Mouse (Mus musculus) CH12.LX (cell line): ENCODE results near the gene Bag2. TPM values are rescaled to one million over a fixed set of nuclear protein-coding genes. Genes with fewer than 3 reads are reported as not detected.

Experiments used
- DNase-seq: peaks from one replicate; pipeline ENCODE4 v3.0.0-alpha.2; 2013; ENCODE audit errors: extremely low read depth
- H3K27ac ChIP-seq: 2 replicates; pipeline ENCODE4 v1.5.1; 2012; ENCODE audit warnings: low read depth, mild to moderate bottlenecking, control low read depth, moderate library complexity; ENCODE audit not compliant: insufficient read depth
- H3K27me3 ChIP-seq: replicated peaks from 2 replicates; pipeline ENCODE3; 2012; ENCODE audit warnings: inconsistent platforms
- H3K36me3 ChIP-seq, 2 experiments: replicated peaks in 1 of 2; 2 replicates each; pipeline versions ENCODE3 to v1.6.1; 2012; ENCODE audit warnings: inconsistent platforms in 1 of 2, low read length in 1 of 2, mild to moderate bottlenecking in 1 of 2, mixed read lengths in 1 of 2, moderate library complexity in 1 of 2; ENCODE audit not compliant: control insufficient read depth in 1 of 2, insufficient read depth in 1 of 2
- H3K4me1 ChIP-seq, 2 experiments: 2 replicates each; pipeline ENCODE4 v1.6.1; 2012; ENCODE audit warnings: inconsistent platforms in 1 of 2, moderate library complexity in 1 of 2; ENCODE audit not compliant: insufficient read depth in 2 of 2, control insufficient read depth in 1 of 2
- H3K4me2 ChIP-seq: 2 replicates; pipeline ENCODE4 v1.6.1; 2012; ENCODE audit warnings: low read depth, mild to moderate bottlenecking, control low read depth; ENCODE audit not compliant: poor library complexity, insufficient read depth, severe bottlenecking
- H3K4me3 ChIP-seq, 3 experiments: fragments of 150-350 bp in 1 of 3; sonication (generic) in 1 of 3; replicated peaks in 1 of 3; 2 replicates each; pipeline versions ENCODE3 to v1.5.1; 2011 to 2012; ENCODE audit warnings: low read depth in 2 of 3, low read length in 2 of 3, mild to moderate bottlenecking in 2 of 3, moderate library complexity in 2 of 3, control low read depth in 1 of 3, improper control_type of control experiment in 1 of 3, inconsistent platforms in 1 of 3, mixed read lengths in 1 of 3; ENCODE audit not compliant: poor library complexity in 1 of 3
- H3K79me2 ChIP-seq: replicated peaks from 2 replicates; pipeline ENCODE4 v1.6.1; 2012; ENCODE audit warnings: mild to moderate bottlenecking, moderate library complexity; ENCODE audit not compliant: control insufficient read depth, poor library complexity, insufficient read depth, severe bottlenecking; ENCODE audit errors: extremely low read depth
- H3K9ac ChIP-seq: 2 replicates; pipeline ENCODE4 v1.6.1; 2012; ENCODE audit warnings: low read depth, mild to moderate bottlenecking, control low read depth, moderate library complexity; ENCODE audit not compliant: insufficient read depth
- H3K9me3 ChIP-seq: replicated peaks from 2 replicates; pipeline ENCODE3; 2012; ENCODE audit warnings: low read length, inconsistent platforms, mixed read lengths
- CHD1 ChIP-seq: IDR thresholded peaks from 2 replicates; pipeline ENCODE4 v1.6.1; 2012; ENCODE audit warnings: low read depth, low read length, improper control_type of control experiment, inconsistent platforms
- CHD2 ChIP-seq: IDR thresholded peaks from 2 replicates; pipeline ENCODE4 v1.6.1; 2011; ENCODE audit warnings: low read length, improper control_type of control experiment
- CTCF ChIP-seq, 2 experiments: IDR thresholded peaks in 1 of 2; conservative IDR thresholded peaks in 1 of 2; 2 replicates each; pipeline ENCODE4 v1.5.1; 2011 to 2012; ENCODE audit warnings: low read depth in 2 of 2, low read length in 2 of 2, improper control_type of control experiment in 1 of 2, inconsistent platforms in 1 of 2, mild to moderate bottlenecking in 1 of 2, moderate library complexity in 1 of 2
- E2F4 ChIP-seq: IDR thresholded peaks from 2 replicates; pipeline ENCODE4 v1.6.1; 2011; ENCODE audit warnings: low read depth, low read length, improper control_type of control experiment; ENCODE audit not compliant: insufficient replicate concordance
- ETS1 ChIP-seq: conservative IDR thresholded peaks from 2 replicates; pipeline ENCODE4 v1.6.1; 2012; ENCODE audit warnings: low read depth, mild to moderate bottlenecking, inconsistent platforms, low read length, improper control_type of control experiment, moderate library complexity
- GABPA ChIP-seq: IDR thresholded peaks from 2 replicates; pipeline ENCODE4 v1.6.1; 2012; ENCODE audit warnings: low read depth, low read length, improper control_type of control experiment, inconsistent platforms; ENCODE audit not compliant: insufficient replicate concordance
- HCFC1 ChIP-seq: IDR thresholded peaks from 2 replicates; pipeline ENCODE4 v1.6.1; 2012; ENCODE audit warnings: low read depth, mild to moderate bottlenecking, inconsistent platforms, low read length, improper control_type of control experiment
- IRF4 ChIP-seq: IDR thresholded peaks from 2 replicates; pipeline ENCODE4 v1.6.1; 2014; ENCODE audit warnings: low read depth, mild to moderate bottlenecking, inconsistent platforms, low read length, improper control_type of control experiment
- JUN ChIP-seq: IDR thresholded peaks from 2 replicates; pipeline ENCODE4 v1.6.1; 2011; ENCODE audit warnings: low read depth, mild to moderate bottlenecking, low read length, improper control_type of control experiment, moderate library complexity; ENCODE audit not compliant: insufficient read depth
- MAX ChIP-seq: IDR thresholded peaks from 2 replicates; pipeline ENCODE4 v1.6.1; 2011; ENCODE audit warnings: low read length, improper control_type of control experiment
- MAZ ChIP-seq: IDR thresholded peaks from 2 replicates; pipeline ENCODE4 v1.6.1; 2012; ENCODE audit warnings: low read depth, mild to moderate bottlenecking, inconsistent platforms, low read length, improper control_type of control experiment, moderate library complexity
- NELFE ChIP-seq: IDR thresholded peaks from 2 replicates; pipeline ENCODE4 v1.6.1; 2011; ENCODE audit warnings: low read depth, low read length, improper control_type of control experiment
- NRF1 ChIP-seq: IDR thresholded peaks from 2 replicates; pipeline ENCODE4 v1.6.1; 2014; ENCODE audit warnings: low read depth, mild to moderate bottlenecking, inconsistent platforms, low read length, improper control_type of control experiment, moderate library complexity
- PAX5 ChIP-seq: IDR thresholded peaks from 2 replicates; pipeline ENCODE4 v1.6.1; 2012; ENCODE audit warnings: low read length, inconsistent platforms, mixed read lengths
- RAD21 ChIP-seq: IDR thresholded peaks from 2 replicates; pipeline ENCODE4 v1.6.1; 2011; ENCODE audit warnings: low read depth, mild to moderate bottlenecking, low read length, improper control_type of control experiment, moderate library complexity
- SIN3A ChIP-seq: IDR thresholded peaks from 2 replicates; pipeline ENCODE4 v1.6.1; 2012; ENCODE audit warnings: low read length, improper control_type of control experiment, inconsistent platforms
- SMC3 ChIP-seq: IDR thresholded peaks from 2 replicates; pipeline ENCODE4 v1.6.1; 2011; ENCODE audit warnings: low read depth, low read length, improper control_type of control experiment
- TCF12 ChIP-seq: IDR thresholded peaks from 2 replicates; pipeline ENCODE4 v1.6.1; 2014; ENCODE audit warnings: low read depth, mild to moderate bottlenecking, inconsistent platforms, low read length, improper control_type of control experiment
- ZMIZ1 ChIP-seq: IDR thresholded peaks from 2 replicates; pipeline ENCODE4 v1.6.1; 2012; ENCODE audit warnings: low read depth, mild to moderate bottlenecking, inconsistent platforms, low read length, improper control_type of control experiment
- ZNF384 ChIP-seq: IDR thresholded peaks from 2 replicates; pipeline ENCODE4 v1.6.1; 2012; ENCODE audit warnings: low read depth, low read length, improper control_type of control experiment, inconsistent platforms
- dilution Hi-C: fragments of 300-500 bp; cut with MboI; formaldehyde crosslinking; loops from 2 replicates; pipeline ENCODE4 v1.14.3; 2020; ENCODE audit warnings: low sequenced_read_pairs; ENCODE audit not compliant: extremely low pct_unique_long_range_greater_than_20kb, extremely low pct_ligation_motif_present
- in situ Hi-C: fragments of 300-500 bp; cut with MboI; formaldehyde crosslinking; loops from 3 replicates; pipeline ENCODE4 v1.14.3; 2019; ENCODE audit warnings: low sequenced_read_pairs, low pct_ligation_motif_present, low pct_unique_long_range_greater_than_20kb, mixed read lengths
- polyA plus RNA-seq: library from polyadenylated mRNA; unstranded; fragments of >175 nt; gene quantifications from 2 replicates; pipeline ENCODE4 v1.2.1, GENCODE M21; 2012; ENCODE audit warnings: low read depth; ENCODE audit not compliant: insufficient read length
- total RNA-seq, 2 experiments: library from RNA; depleted of rRNA; stranded (reverse); fragments of 300-350 nt in 1 of 2; fragments of >200 nt in 1 of 2; gene quantifications; 2 replicates each; pipeline ENCODE4 v1.2.3; 2012 to 2014

Gene Bag2
- total and polyA plus RNA-seq, 3 experiments: 51.1 to 73.5 (median 62.1) TPM

GRCm38 (mm10) chr1:33725086-33725485 lies 32.5 kb downstream of the Bag2 start:
- Histone ChIP-seq H3K27me3 (no peaks in the 10 kb centered on the region), H3K27ac (no peak overlapping the region), H3K79me2 (peaks cover 15% of the 10 kb centered on the region), H3K36me3 (peaks cover 54 to 80% of the 10 kb centered on the region in 2 experiments), H3K9me3 (no peaks in the 10 kb centered on the region), H3K4me1 (peaks cover 3 to 14% of the 10 kb centered on the region in 2 experiments), H3K4me3 (no peak overlapping the region), H3K9ac (no peak overlapping the region), H3K4me2 (no peak overlapping the region)
- TF ChIP-seq JUN: no peak
- no peak for TF ChIP-seq CHD2
- TF ChIP-seq CHD1: no peak
- no peak for TF ChIP-seq CTCF (conservative IDR thresholded peaks at IDR 0.05 in 1 of 2, IDR thresholded peaks at IDR 0.05 in 1 of 2; ENCODE audit: low read depth in 2 of 2, low read length in 2 of 2)
- dilution Hi-C loops (no loop called here), in situ Hi-C loops (no loop called here)
- no peak for DNase-seq

DNA sequence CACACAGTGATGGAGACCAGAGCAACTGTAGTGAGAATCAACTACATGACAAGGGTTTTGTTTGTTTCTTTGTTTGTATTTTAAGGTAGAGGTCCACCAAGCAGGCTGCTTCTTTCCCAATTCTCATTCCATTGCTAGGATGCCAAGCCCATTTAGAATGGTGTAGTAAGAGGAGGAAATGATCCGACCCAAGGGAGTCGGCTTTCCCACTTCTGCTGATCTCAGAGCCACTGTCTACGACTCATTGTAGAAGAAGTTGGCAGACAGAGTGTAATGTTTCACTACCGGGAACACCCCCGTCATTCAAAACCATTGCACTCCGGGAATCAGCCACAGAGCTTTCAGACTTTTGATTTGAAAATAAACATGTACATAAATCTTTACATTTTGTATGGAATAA lies 33.1 kb downstream of the Bag2 start:
- Histone ChIP-seq H3K4me3 (no peak overlapping the region), H3K79me2 (peaks cover 16% of the 10 kb centered on the region), H3K27me3 (no peaks in the 10 kb centered on the region), H3K9ac (no peak overlapping the region), H3K36me3 (peaks cover 48 to 74% of the 10 kb centered on the region in 2 experiments), H3K9me3 (no peaks in the 10 kb centered on the region), H3K27ac (no peak overlapping the region), H3K4me2 (no peak overlapping the region), H3K4me1 (peaks cover 3 to 14% of the 10 kb centered on the region in 2 experiments)
- TF ChIP-seq TCF12 (no peak), MAZ (no peak), ZNF384 (no peak), NELFE (no peak), HCFC1 (no peak), PAX5 (no peak), IRF4 (no peak), E2F4 (no peak), SMC3 (no peak), NRF1 (no peak), CTCF (conservative IDR thresholded peaks at IDR 0.05 in 1 of 2, IDR thresholded peaks at IDR 0.05 in 1 of 2; ENCODE audit: low read depth in 2 of 2, low read length in 2 of 2) (no peak), SIN3A (no peak), JUN (no peak), ZMIZ1 (no peak), RAD21 (no peak), CHD2 (no peak), MAX (no peak), ETS1 (no peak), GABPA (no peak)
- no peak for DNase-seq
- in situ Hi-C loops (loop anchor here (5.0 kb wide), 1 partner anchor 37 kb away; no protein-coding TSS in a partner anchor), dilution Hi-C loops (no loop called here)
